Mouse (Mus musculus): ENCODE measurements around the gene Ints3.
"Not testable (repeated sequence)": the region's sequence is repeated elsewhere in the genome, so short reads cannot be mapped to it uniquely, and the experiment has no call there.

Ints3 gene

GRCm38 (mm10) chr3:90362346-90362745, 71.1 kb downstream of the Ints3 start:
- intact Hi-C loops (cut with DNase I), result loop anchor here (5.0 kb wide), 1 partner anchor 90 kb away; no protein-coding TSS in a partner anchor

- intact Hi-C loops (cut with DNase I), result loop anchor here (5.0 kb wide), 1 partner anchor 89 kb away; no protein-coding TSS in a partner anchor
These were observed 71.9 kb downstream of the Ints3 start for GRCm38 (mm10) chr3:90361476-90361875.

GRCm38 (mm10) chr3:90359230-90359629, 74.2 kb downstream of the Ints3 start:
- intact Hi-C loops (cut with DNase I), result no loop called here

- intact Hi-C loops (cut with DNase I), result no loop called here
These were observed 75.5 kb downstream of the Ints3 start for GRCm38 (mm10) chr3:90357959-90358358.

GRCm38 (mm10) chr3:90347847-90348246, 85.6 kb downstream of the Ints3 start:
- intact Hi-C loops (cut with DNase I), result no loop called here

GRCm38 (mm10) chr3:90342853-90343252, 90.6 kb downstream of the Ints3 start:
- intact Hi-C loops (cut with DNase I), result not testable (repeated sequence)
